Mouse (Mus musculus) myocyte (in vitro differentiated cells): ENCODE measurements at regions not wholly inside any gene's neighbourhood (a gene's known extent, or its start where the extent isn't known, plus 50 kb on each side); places are given as distances from the start of the nearest gene placed in this dataset.

Source experiments
- H3K27me3 ChIP-seq: one replicate; pipeline ENCODE4 v1.6.1; 2011; ENCODE audit not compliant: control insufficient read depth, insufficient read depth, insufficient read length
- H3K36me3 ChIP-seq: one replicate; pipeline ENCODE4 v1.6.1; 2011; ENCODE audit not compliant: control insufficient read depth, insufficient read depth
- H3K4me2 ChIP-seq: one replicate; pipeline ENCODE4 v1.6.1; 2011; ENCODE audit warnings: low read depth, control low read depth
- H3K4me3 ChIP-seq: one replicate; pipeline ENCODE4 v1.5.1; 2011; ENCODE audit warnings: mild to moderate bottlenecking, control low read depth, moderate library complexity
- H3K79me2 ChIP-seq: one replicate; pipeline ENCODE4 v1.6.1; 2011; ENCODE audit not compliant: control insufficient read depth, insufficient read depth
- H3ac ChIP-seq: one replicate; pipeline ENCODE4 v1.6.1; 2011; ENCODE audit not compliant: control insufficient read depth, insufficient read length
- CEBPB ChIP-seq: IDR thresholded peaks from 2 replicates; pipeline ENCODE4 v1.6.1; 2011; ENCODE audit warnings: mild to moderate bottlenecking, moderate library complexity; ENCODE audit not compliant: poor library complexity, insufficient read depth, severe bottlenecking
- E2F4 ChIP-seq: IDR thresholded peaks from one replicate; pipeline ENCODE4 v1.6.1; 2011; ENCODE audit warnings: mild to moderate bottlenecking, control low read depth, moderate library complexity; ENCODE audit not compliant: insufficient read depth
- MAX ChIP-seq: IDR thresholded peaks from one replicate; pipeline ENCODE4 v1.6.1; 2011; ENCODE audit warnings: low read depth, mild to moderate bottlenecking, control low read depth
- MYOD1 ChIP-seq, 3 experiments: IDR thresholded peaks; one replicate each; pipeline ENCODE4 v1.6.1; 2011; ENCODE audit warnings: control low read depth in 2 of 3, low read depth in 2 of 3, mild to moderate bottlenecking in 2 of 3, moderate library complexity in 1 of 3; ENCODE audit not compliant: insufficient read length in 2 of 3, control insufficient read depth in 1 of 3
- MYOG ChIP-seq, 3 experiments: IDR thresholded peaks; one replicate each; pipeline ENCODE4 v1.6.1; 2011; ENCODE audit warnings: control low read depth in 2 of 3, low read depth in 2 of 3, mild to moderate bottlenecking in 2 of 3; ENCODE audit not compliant: insufficient read length in 2 of 3, control insufficient read depth in 1 of 3, insufficient read depth in 1 of 3
- POLR2A ChIP-seq: IDR thresholded peaks from one replicate; pipeline ENCODE4 v1.6.1; 2011; ENCODE audit warnings: low read depth, mild to moderate bottlenecking, control low read depth, moderate library complexity; ENCODE audit not compliant: insufficient read length
- POLR2AphosphoS2 ChIP-seq: IDR thresholded peaks from one replicate; pipeline ENCODE4 v1.6.1; 2011; ENCODE audit warnings: low read depth, control low read depth; ENCODE audit not compliant: insufficient read length
- REST ChIP-seq: IDR thresholded peaks from one replicate; pipeline ENCODE4 v1.6.1; 2011; ENCODE audit warnings: mild to moderate bottlenecking, control low read depth, moderate library complexity; ENCODE audit not compliant: insufficient read depth, insufficient read length
- SRF ChIP-seq: IDR thresholded peaks from one replicate; pipeline ENCODE4 v1.6.1; 2011; ENCODE audit warnings: low read depth; ENCODE audit not compliant: control insufficient read depth, insufficient read length
- TCF12 ChIP-seq: IDR thresholded peaks from one replicate; pipeline ENCODE4 v1.6.1; 2011; ENCODE audit warnings: mild to moderate bottlenecking, control low read depth; ENCODE audit not compliant: poor library complexity, insufficient read depth, severe bottlenecking
- TCF3 ChIP-seq: IDR thresholded peaks from one replicate; pipeline ENCODE4 v1.6.1; 2011; ENCODE audit warnings: low read depth, control low read depth; ENCODE audit not compliant: insufficient read length
- USF1 ChIP-seq: IDR thresholded peaks from one replicate; pipeline ENCODE4 v1.6.1; 2011; ENCODE audit warnings: low read depth, mild to moderate bottlenecking, control low read depth, moderate library complexity

DNA sequence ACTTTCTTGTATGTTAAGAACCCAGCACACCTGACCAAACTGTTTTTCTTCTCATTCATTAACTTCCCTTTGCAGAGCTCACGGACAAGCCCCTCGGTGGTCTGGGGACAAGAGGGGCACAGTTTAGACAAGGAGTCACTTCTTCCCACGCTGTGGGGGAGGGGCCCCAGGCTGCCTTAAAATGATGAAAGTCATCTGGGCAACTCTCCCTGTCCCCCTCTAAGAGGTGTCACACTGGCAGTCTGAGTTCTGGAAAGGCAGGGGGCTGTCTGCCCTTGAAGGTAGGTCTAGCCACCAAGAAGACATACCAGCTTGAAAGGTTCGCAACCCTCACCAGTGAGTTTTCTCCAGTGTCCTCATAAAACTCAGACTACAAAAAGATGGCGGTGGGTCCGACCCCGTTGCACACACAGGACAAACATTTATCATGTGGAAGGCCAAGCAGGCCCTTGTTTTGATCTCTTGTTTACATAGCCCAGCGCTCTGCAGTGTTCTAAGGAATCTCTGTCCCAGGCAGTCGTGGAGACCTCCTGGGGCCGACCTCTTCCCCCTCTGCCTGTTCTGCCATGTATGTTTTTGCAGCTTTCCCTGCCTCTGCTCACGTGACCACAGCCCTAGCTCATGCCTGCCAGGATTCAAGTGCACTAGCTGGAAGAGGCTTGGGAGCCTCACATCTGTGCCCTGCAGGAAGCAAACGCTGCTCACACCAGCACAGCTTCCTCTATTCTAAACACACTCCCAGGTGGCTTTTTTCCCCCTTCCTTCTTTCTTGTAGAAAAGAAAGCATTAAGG is 259.2 kb downstream of the Cxcl12 start:
- no peak for TF ChIP-seq REST
- TF ChIP-seq TCF3 = no peak
- TF ChIP-seq POLR2AphosphoS2 = no peak
- Histone ChIP-seq H3K36me3 (no peaks in the 10 kb centered on the region), H3K27me3 (no peaks in the 10 kb centered on the region), H3K79me2 (no peaks in the 10 kb centered on the region), H3K4me3 (no peak overlapping the region), H3ac (no peak overlapping the region), H3K4me2 (no peak overlapping the region)

GRCm38 (mm10) chr6:117428441-117428840 is 260.1 kb downstream of the Cxcl12 start:
- Histone ChIP-seq H3K36me3 (no peaks in the 10 kb centered on the region), H3K27me3 (no peaks in the 10 kb centered on the region), H3K4me2 (no peak overlapping the region), H3K4me3 (no peak overlapping the region), H3ac (no peak overlapping the region), H3K79me2 (no peaks in the 10 kb centered on the region)
- no peak for TF ChIP-seq CEBPB
- no peak for TF ChIP-seq TCF12
- no peak for TF ChIP-seq MYOD1 (IDR thresholded peaks at IDR 0.05; ENCODE audit: control insufficient read depth in 1 of 3, insufficient read length in 2 of 3, low read depth in 2 of 3)
- no peak for TF ChIP-seq TCF3
- no peak for TF ChIP-seq E2F4
- TF ChIP-seq POLR2AphosphoS2 = no peak
- no peak for TF ChIP-seq POLR2A
- no peak for TF ChIP-seq REST
- no peak for TF ChIP-seq USF1
- TF ChIP-seq MAX = no peak
- no peak for TF ChIP-seq SRF
- TF ChIP-seq MYOG (IDR thresholded peaks at IDR 0.05; ENCODE audit: control insufficient read depth in 1 of 3, insufficient read depth in 1 of 3, insufficient read length in 2 of 3, low read depth in 2 of 3) = no peak

DNA sequence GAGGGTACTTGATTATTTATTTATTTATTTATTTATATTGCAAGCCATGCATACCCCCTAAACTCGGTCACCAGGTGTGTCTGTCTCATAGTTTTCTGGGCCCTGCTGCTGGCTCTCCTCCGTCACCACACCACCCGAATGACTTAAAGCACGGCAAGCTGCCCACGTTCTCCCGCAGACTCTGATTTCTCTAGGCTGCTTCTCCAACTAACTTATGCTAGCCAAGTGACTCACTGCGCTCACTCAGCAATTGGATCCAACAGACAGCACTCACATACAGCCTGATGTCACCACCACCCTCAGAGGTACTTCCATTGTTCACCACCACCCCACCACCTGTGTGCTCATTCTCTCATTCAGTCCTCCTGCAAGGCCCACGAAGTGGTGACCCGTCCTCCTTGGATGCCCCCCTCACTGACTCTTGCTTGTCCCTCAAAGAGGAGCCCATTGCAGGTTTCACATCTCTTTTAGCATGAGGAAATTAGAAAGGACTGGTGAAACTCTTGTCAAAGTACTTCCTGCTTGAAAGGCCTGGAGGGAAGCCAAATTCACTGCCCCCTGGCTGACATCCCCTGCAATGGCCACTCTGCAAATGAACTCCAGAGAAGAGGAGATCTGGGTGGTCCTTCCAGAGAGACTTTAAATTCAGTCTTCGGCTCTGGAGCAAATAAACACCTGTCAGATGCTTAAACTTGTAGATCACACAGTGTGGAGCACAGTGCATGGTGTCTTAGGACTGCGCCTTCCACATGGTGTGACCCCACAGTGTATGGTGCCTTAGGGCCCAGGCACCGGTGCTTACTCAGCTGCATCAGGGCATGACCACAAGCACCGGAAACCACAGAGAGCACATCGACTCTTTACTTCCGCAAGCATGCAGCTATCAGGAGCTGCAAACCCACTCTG is 262.8 kb downstream of the Cxcl12 start:
- peak overlapping the region; percentile 67 for H3K4me2 ChIP-seq
- H3ac ChIP-seq = no peak overlapping the region
- H3K27me3 ChIP-seq = no peaks in the 10 kb centered on the region
- H3K4me3 ChIP-seq = no peak overlapping the region
- H3K36me3 ChIP-seq = no peaks in the 10 kb centered on the region
- no peaks in the 10 kb centered on the region for H3K79me2 ChIP-seq
- peak in 1 of 3 experiments; percentile 23 for TF ChIP-seq MYOD1 (IDR thresholded peaks at IDR 0.05; ENCODE audit: control insufficient read depth in 1 of 3, insufficient read length in 2 of 3, low read depth in 2 of 3)
- TF ChIP-seq TCF3 = no peak

DNA sequence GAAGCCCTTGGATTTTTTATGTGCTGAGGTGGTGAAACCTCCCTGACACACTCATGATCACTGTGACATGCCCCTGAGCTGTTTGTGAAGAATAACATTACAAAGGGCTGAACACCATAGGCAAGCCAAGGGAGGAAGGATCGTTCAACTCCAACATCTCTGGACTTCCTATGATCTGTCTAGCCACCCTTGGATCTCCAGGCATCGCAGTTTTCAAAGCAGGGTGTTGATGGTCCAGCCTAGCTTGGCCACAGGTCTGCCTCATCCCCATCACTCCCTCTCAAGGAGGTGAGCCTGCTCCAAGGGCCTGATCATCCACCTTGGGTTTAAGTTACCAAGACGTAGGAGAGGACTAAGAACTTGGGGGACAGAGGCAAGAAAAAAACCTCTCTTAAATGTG is 268.5 kb downstream of the Cxcl12 start:
- no peaks in the 10 kb centered on the region for H3K79me2 ChIP-seq
- no peaks in the 10 kb centered on the region for H3K36me3 ChIP-seq
- H3K27me3 ChIP-seq = no peaks in the 10 kb centered on the region
- TF ChIP-seq POLR2AphosphoS2 = no peak
- no peak overlapping the region for H3K4me3 ChIP-seq
- H3ac ChIP-seq = no peak overlapping the region
- peak overlapping the region; percentile 51 for H3K4me2 ChIP-seq

- no peaks in the 10 kb centered on the region for H3K79me2 ChIP-seq
- no peaks in the 10 kb centered on the region for H3K36me3 ChIP-seq
- peak overlapping the region; percentile 51 for H3K4me2 ChIP-seq
- no peak overlapping the region for H3ac ChIP-seq
- H3K4me3 ChIP-seq = no peak overlapping the region
- peak in 1 of 3 experiments; percentile 40 for TF ChIP-seq MYOD1 (IDR thresholded peaks at IDR 0.05; ENCODE audit: control insufficient read depth in 1 of 3, insufficient read length in 2 of 3, low read depth in 2 of 3)
- no peak for TF ChIP-seq SRF
- H3K27me3 ChIP-seq = no peaks in the 10 kb centered on the region
These were observed 269.2 kb downstream of the Cxcl12 start for GRCm38 (mm10) chr6:117437411-117438101.
